Mouse (Mus musculus): ENCODE results near the gene Zkscan3.
"Not testable (repeated sequence)": the region's sequence is repeated elsewhere in the genome, so short reads cannot be mapped to it uniquely, and the experiment has no call there.

Zkscan3 gene

DNA sequence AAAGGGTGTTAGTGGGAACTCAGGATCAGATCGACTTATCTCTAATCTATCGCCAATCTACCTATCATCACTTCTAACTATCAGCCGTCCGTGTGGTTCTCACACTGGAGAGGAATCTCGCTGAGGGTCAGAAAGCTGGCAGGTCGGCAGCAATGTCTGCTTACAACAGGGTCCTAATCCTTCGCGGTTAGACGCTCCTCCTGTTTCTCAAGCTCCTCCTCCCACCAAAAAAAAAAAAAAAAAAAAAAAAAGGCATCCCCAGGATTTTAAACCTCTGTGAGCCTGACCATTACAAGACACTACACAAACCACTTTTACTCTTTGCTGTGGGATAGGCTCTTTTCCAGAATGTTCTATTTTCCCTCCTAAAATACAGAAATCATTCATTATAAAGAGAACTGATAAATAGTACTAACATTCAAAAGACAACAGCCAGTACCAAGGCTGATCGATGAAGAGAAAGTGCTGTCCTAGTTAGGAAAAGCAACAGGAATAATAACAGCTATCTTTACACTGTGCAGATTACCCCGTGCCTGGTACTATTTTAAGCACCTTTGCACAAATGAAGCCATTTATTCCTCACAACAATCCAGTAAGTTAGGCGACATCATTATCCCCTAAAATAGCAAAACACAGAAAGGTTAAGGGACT is 794 bp downstream of the Zkscan3 start:
- in situ Hi-C loops (cut with MboI; ENCODE audit: unreplicated experiment in 2 of 2) = loop anchor here (5.0 to 10.0 kb wide), 5 partner anchors 51 to 303 kb away; partner anchors contain the start of genes Zkscan8 (in 1 of the 2) and Zscan26 (in 1 of the 2)

- in situ Hi-C loops (cut with MboI; ENCODE audit: unreplicated experiment in 2 of 2) = loop anchor here (5.0 to 10.0 kb wide), 5 partner anchors 51 to 304 kb away; partner anchors contain the start of genes Zkscan8 (in 1 of the 2) and Zscan26 (in 1 of the 2)
Measured at GRCm38 (mm10) chr13:21401166-21401565, 1.4 kb downstream of the Zkscan3 start.

DNA sequence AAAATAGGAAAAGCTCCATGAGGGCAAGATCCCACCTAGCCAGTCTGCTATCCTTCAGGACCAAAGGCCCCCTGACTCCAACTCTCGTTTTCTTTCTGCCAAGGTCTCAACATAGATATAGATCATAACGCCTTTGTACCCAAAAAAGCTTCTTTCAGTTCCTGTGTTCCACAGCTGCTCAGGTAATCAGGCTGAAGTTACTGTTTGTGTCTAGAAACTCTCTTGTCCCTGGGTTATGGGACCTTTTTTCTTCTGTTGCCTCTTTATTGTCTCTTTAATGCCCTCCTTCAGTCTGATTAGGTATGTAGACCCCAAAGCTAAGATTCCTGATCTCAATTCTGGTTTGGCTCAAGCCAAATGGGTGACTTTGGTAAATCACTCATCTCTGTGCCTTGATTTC is 5.1 kb downstream of the Zkscan3 start:
- in situ Hi-C loops (cut with MboI; ENCODE audit: unreplicated experiment in 2 of 2) = no loop called here

DNA sequence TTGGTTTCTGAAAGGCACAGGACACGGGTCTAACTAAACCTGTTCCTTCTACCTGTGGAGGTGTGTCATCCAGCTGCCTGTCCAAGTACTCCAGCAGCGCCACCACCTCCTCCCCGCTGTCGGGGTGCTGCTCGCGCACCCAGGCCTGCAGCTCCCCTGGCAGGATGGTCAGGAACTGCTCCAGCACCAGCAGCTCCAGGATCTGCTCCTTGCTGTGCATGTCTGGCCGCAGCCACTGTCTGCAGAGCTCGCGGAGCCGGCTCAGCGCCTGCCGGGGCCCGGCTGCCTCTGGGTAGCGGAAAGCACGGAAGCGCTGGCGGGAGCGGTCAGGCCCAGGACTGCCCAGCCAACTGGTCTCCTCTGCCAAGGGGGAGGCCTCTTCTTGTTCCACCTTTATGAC is 6.5 kb downstream of the Zkscan3 start:
- in situ Hi-C loops (cut with MboI; ENCODE audit: unreplicated experiment in 2 of 2) = not testable (repeated sequence)

DNA sequence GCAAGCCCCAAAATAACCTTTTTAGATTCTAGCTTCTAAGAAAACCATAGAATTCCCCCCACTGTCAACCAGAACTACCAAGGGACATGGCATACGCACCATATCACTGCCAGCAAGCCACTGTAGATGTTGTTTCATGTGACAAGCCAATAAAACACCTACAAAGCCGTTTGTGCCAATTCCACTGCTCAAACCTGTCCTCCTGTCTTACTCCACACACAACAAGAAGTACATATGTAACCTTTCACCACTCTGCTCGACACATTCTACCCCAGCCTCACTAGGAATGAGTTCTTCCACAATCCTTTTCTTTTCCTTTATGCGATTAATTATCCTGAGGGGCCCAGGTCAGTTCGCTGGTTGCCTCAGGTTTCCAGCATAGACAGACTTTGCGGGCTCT is 6.9 kb downstream of the Zkscan3 start:
- in situ Hi-C loops (cut with MboI; ENCODE audit: unreplicated experiment in 2 of 2) = no loop called here

- in situ Hi-C loops (cut with MboI; ENCODE audit: unreplicated experiment in 2 of 2) = no loop called here
Measured at GRCm38 (mm10) chr13:21395211-21395610, 7.3 kb downstream of the Zkscan3 start.

DNA sequence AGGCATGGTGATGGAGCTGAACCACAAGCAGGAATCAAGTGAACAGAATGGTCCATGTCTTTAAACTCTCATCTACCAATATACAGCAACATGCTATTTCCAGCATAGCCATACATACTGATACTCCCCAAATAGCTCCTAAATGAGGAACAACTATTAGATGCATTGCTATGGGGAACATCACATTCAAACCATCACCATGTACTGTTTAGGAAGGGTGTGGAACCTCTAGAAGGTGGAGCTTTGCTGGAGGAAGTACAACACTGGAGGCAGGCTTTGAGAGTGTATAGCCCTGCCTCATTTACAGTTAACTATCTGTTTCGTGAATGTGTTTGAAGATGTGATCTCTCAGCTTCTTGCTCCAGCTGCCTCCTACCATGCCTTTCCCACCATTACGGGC is 24.8 kb downstream of the Zkscan3 start:
- in situ Hi-C loops (cut with MboI; ENCODE audit: unreplicated experiment in 2 of 2) = no loop called here

DNA sequence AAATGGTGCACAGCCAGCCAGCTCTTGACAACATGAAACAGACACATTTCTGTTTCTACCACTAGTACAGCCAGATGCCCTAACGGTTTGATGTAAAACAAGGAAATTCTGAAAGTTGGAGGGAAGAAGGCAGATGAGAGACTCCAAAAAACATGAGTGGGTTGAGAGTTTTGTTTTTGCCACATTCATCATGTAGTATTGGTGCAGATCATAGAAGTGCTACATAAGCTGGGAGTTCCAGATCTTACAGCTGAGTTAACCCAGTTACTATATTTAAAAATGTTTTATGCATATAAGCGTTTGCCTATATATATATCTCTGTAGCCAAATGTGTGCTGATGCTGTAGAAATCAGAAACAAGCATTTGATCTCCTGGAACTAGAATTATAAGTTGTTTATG is 29.9 kb downstream of the Zkscan3 start:
- in situ Hi-C loops (cut with MboI; ENCODE audit: unreplicated experiment in 2 of 2) = no loop called here

DNA sequence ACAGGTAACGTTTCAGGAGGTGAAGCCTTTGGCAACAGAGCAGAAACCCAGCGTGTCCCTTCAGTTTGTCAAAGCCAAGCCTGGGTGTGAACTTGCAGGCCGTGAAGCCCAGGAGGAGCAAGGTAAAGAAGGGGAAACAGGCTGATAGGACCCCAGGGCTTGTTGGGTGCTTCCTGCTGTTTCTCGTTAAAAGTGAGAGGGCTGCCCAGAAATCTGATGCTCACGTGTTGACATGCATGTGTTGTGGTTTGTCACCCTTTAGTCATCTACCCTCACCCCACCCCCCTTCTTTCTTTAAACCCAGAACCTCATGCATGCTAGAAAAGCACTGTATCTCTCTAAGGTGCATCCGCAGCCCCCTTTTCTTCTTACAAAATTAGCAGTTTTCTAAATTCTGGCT is 35.9 kb downstream of the Zkscan3 start:
- in situ Hi-C loops (cut with MboI; ENCODE audit: unreplicated experiment in 2 of 2) = no loop called here

DNA sequence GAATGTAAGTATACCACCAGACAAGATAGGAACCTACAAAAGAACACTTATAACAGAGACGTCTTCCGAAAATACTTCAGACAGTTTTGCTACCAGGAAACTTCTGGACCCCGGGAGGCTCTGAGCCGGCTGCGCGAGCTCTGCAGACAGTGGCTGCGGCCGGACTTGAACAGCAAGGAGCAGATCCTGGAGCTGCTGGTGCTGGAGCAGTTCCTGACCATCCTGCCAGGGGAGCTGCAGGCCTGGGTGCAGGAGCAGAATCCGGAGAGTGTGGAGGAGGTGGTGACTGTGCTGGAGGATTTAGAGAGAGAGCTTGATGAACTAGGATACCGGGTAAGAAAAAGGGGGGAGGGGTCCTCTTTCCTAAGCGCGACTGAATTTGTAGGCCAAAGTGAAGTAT is 38.8 kb downstream of the Zkscan3 start:
- in situ Hi-C loops (cut with MboI; ENCODE audit: unreplicated experiment in 2 of 2) = no loop called here

GRCm38 (mm10) chr13:21362621-21363248 is 39.8 kb downstream of the Zkscan3 start, which contains the start of gene Zscan12:
TSS of gene Zscan12 (plus strand) at chr13:21362820.
- in situ Hi-C loops (cut with MboI; ENCODE audit: unreplicated experiment in 2 of 2) = no loop called here

- in situ Hi-C loops (cut with MboI; ENCODE audit: unreplicated experiment in 2 of 2) = no loop called here
Measured at GRCm38 (mm10) chr13:21350593-21350992, 52.0 kb downstream of the Zkscan3 start.

DNA sequence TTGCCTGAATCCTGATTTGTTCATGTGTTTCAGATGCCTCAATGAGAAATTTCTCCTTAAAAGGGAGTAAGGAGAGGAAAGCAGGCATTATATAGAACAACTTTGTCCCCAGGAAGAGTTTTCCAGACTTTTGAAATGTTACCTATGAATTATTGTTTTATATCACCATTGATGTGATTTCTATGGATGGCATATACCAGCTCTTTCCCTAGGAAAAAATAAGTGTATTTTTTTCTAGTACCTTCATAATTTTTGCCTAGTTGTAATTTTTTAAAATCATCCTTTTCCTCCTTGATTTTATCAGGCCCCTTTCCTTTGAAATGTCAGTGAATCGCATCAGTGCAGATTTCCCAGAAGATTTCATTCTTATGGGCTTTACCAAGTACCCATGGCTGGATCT is 55.9 kb downstream of the Zkscan3 start, which contains the start of gene Olfr1367:
TSS of gene Olfr1367 (plus strand) at position 301 of the 400 bp plus-strand sequence.
- in situ Hi-C loops (cut with MboI; ENCODE audit: unreplicated experiment in 2 of 2) = no loop called here

All from v-Abl transformed pro-B cells (cell line).